Mouse (Mus musculus) natural killer cell, adult 2 months (primary cell): ENCODE results near the gene Ciita.

Experiments
- DNase-seq, 2 experiments: peaks; one replicate each; pipeline ENCODE4 v3.0.0; 2022; ENCODE audit warnings: low spot score in 2 of 2

Ciita gene

DNA sequence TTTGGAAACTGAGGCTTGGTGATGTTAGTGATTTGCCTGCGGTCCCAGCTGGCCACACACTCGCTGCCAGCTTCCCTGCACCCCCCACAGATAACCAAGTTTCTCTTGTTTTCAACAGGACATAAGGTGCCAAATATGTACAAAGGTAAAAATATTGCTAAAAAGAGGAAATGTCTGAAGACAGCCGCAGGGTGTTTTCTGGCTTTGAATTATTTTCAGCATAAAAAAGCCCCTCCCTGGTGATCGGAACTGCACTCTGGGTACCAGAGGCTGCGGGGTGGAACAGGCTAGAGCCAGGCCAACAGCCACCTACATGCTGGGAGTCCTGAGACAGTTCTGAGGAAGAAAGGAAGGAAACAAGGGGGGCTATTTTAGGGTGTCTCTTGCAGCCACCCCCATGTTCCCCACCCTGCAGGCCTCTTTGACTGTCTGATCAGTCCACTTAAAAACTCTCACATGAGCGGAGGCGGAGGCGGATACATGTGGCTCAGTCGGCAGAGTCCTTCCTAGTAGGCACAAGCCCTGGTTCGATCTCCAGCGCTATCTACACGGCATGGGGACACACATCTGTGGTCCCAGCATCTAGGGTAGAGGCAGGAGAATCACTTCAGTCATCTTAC lies 36.2 kb downstream of the Ciita start:
- peak in 1 of 2 experiments; percentile 79 for DNase-seq

DNA sequence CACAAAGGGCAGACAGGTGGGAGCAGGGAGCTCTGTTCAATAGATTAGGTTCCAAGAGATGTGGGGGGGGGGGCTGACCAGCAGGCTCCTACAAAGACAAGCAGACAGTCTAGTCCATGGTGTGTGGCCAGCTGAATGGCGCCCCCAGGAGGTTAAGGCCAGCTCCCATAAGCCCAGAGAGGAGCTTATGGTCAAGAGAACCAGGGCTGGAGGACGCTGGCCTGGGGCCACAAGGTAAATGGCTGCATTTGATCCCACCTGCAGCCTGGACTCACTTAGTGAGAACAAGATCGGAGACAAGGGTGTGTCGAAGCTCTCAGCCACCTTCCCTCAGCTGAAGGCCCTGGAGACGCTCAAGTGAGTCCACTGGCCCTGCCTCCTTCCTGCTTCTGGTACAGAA lies 38.2 kb downstream of the Ciita start:
- DNase-seq: no peak

DNA sequence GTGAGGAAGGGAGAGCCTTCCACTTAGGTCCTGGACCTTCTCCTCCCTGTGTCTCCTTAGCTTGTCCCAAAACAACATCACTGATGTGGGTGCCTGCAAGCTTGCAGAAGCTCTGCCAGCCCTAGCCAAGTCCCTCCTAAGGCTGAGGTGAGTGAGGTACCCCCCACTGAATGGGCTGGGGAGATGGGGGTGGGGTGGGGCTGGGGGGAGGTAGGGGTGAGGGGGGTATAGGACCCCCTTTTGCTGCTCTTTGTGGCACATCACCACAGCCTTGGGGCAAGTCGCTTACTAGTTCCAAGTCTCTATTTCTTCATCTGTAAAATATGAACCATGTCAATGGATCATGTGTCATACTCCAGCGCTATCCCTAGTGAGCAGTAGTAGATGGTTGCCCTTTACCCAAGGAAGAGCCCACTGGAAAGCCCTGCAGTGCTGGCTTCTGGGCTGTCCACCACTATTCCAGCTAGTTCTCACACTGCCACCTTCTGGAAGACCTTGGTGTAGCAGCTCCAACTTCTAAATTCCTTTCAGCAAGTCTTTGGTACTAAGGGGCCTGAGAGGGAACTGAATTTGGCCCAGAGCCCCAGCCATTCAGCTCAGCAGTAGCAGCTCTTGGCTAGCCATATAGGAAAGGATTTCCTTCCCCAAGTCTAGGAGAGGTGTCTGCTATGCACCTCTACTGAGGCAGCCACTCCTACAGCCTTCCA lies 41.2 kb downstream of the Ciita start:
- peak; percentile 27 to 70 for DNase-seq

DNA sequence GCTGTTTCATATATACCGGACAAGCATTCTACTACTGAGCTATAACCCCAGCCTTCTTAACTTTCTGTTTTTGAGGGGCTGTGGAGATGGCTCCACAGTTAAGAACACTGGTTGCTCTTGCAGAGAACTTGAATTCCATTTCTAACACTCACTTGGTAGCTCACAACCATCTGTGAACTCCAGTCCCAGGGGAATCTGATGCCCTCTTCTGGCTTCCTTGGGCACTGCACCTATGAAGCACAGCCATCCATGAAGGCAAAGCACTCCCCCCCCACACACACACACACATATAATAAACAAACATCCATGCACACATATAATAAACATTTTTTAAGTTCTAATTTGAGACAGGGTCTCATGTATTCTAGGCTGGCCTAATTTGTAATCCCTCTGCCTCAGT lies 43.0 kb downstream of the Ciita start:
- DNase-seq: peak; percentile 38 to 84

DNA sequence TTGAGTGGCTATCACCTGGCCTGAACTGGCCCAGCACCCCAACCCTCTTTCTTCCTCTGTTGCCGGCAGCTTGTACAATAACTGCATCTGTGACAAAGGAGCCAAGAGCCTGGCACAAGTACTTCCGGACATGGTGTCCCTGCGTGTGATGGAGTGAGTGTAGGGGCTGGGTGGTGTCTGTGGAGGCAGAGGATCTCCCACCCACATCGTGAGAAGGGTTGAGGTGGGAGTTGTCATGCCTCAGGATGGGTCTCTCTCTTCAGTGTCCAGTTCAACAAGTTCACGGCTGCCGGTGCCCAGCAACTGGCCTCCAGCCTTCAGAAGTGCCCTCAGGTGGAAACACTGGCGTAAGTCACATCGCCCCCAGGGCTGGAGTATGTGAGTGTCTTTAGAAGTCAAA lies 43.8 kb downstream of the Ciita start:
- DNase-seq: no peak

DNA sequence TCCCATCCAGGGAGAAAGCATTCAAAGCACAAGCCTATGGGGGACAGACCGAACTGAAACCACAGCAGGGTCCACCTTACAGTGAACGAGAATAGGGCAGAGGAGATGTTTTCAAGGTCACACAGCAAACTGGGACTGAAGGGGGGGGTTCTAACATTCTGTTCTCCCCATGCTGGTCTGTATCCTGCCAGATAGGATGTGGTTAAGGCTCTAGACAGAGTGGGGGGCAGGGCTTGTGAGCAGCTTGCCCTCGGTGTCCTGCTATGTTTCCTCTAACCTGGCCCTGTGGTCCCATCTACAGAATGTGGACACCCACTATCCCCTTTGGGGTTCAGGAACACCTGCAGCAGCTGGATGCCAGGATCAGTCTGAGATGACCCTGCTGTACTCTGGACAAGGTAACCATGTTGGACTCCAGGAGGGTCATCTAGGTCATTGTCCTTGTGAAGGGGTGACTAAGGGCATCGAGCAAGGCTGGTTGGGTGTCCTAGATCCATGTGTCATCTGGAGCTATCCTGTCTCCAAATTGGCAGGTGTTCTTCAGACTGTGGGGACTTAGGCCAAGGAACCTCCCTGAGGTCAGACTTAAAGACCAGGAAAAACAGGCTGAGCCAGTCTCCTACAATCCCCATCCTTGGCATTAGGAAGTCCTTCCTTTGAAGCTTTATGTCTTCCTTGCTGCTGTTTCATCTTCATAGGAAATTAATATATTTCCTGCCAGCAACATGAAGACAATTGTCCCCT lies 45.2 kb downstream of the Ciita start:
- peak in 1 of 2 experiments; percentile 26 for DNase-seq

DNA sequence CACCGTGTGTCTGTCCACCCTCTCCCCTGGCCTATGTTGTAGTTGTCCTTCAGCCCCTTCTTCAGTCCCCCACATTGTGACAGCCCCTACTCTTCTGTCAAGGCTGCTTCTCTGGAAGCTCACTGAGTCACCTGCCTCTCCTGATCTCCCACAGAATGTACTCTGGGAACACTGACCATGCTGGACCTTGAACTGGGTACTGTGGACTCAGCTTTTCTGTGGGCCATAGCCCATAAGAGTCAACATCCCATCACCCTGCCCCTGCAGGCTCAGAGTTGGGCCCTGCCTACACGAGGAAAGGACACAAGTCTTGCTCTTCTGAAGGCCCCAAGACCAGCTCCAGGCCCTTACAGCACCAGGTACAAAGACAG lies 45.7 kb downstream of the Ciita start:
- no peak for DNase-seq

DNA sequence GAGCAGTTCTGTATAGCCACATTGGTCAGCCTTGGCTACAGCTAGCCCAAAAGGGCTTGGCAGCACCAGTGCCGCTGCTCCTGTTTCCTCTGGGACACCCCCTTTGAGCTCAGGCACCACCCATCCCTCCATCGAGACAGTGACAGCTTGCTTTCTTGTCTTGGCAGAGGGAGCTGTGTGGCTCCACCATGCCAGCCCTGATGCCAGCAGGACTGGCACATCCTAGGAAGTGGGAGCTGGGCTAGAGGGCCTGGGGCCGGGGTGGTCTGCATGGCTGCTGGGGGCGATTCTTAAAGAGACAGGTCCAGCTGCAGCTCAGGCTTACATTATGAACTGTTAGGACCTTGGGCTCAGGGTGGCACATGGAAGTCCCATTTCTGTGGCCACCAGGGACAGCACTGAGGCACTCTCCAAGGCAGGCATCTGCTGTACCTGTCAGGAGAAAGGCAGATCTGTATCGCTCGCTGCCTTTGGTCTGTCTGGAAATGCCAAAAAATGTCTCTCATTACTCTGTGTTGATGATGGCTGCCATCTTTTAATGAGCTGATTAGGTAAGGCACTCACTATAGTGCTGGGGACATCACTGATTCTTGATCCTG lies 47.3 kb downstream of the Ciita start:
- no peak for DNase-seq

DNA sequence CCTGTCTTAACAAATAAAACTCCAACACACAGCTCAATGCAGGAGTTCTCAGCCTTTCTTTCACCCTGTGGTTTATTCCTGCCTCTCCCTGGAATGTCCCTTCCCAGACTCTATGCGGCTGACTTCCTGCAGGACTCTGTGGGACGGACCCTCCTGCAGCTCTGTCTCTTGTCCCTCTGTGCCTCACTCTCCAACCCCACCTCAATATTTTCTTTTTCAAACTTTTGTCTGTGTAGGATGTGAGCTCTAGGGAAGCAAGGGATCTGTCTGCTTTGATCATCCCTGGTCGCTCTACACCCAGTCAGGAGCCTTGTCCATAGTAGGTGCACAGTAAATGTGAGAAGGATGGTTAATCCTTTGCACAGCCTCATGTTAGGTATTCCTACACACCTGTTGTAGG lies 48.5 kb downstream of the Ciita start:
- DNase-seq: no peak

DNA sequence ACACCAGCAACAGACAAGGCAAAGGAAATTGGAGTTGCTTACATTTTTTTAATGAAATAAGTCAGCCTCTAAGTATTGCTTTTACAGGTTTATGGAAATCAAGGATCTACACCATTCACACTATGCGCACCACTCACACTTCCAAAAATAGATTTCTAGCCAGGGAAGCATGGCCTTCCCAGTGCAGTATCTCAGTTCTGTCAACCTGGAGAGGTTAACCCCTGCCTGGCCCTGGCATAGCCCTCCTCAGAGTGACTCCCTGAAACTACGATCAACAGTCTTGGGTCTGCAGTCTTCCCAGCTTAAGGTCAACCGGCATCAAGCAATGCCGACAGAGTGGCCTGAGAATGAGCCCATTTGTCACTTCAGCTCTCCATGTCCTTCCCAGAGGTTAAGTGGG lies 50.3 kb downstream of the Ciita start:
- DNase-seq: no peak

DNA sequence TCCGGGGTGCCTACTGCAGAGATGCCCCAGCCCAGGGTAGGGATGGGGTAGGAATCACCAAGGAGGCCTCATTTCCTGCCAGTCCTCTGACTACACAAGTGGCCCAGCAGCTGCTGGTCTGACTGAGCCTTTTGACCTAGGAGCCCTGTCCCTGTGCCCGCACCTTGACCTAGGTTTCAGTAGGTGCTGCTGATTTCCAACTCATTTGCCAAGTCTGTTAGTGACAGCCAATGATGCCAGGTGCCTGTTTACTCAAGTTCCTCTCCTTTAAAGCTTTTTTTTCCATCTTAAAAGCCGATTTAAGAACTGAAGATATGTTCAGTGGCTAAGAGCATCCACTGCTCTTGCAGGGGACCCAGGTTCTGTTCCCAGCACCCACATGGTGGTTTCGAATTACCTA lies 53.9 kb downstream of the Ciita start:
- DNase-seq: no peak

DNA sequence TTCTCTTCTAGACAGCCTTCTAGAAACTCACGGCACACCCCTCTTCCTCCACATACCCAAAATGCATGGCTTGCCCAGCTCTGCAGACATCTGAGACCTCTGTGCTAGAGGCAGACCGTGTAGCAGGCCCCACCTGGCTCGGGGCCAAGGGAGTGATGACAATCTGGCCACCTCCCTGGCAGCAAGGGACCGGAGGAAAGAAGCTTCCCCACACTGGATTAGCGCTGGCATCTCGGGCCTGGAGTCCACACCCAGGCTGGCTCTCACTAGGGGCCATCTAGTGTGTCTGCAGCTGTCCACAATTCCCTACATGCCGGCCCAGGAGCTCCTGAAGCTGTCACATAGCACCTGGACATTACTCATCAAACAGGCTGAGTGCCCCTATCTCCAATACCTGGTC lies 54.7 kb downstream of the Ciita start:
- DNase-seq: no peak

DNA sequence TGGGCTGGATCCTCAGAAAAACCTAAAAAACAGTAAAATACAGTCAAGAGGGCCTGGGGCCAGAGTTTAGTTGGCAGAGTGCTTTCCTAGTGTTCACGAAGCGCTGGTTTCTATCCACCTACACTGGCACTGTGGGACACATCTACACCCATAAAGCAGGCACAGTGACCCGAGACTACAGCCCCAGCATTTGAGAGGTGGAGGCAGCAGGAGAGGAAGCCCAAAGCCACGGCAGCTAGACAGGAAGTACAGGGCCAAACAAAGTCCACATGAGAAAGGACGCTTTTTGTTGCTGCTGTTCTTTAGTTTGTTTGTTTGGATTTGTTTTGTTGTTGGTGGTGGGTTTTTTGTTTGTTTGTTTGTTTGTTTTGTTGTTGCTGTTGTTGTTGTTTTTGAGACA lies 56.5 kb downstream of the Ciita start:
- peak in 1 of 2 experiments; percentile 28 for DNase-seq

DNA sequence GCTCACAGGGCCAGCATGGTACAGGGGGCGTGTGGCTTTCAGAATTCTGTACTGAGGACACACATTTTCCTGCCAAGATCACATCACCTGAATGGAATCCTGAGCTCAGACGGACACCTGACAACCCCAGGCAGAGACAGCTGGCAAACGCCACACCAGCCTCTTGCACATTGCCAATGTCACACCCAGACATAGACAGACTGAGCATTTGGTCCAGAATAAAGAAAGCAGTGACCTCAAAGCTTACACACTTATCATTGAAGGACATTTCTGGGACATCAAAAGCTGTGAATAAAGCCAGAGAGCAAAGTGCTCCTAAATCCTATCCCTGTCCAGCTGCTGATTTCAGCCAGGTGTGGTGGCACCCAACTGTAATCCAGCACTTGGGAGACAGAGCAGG lies 57.1 kb downstream of the Ciita start:
- DNase-seq: no peak

DNA sequence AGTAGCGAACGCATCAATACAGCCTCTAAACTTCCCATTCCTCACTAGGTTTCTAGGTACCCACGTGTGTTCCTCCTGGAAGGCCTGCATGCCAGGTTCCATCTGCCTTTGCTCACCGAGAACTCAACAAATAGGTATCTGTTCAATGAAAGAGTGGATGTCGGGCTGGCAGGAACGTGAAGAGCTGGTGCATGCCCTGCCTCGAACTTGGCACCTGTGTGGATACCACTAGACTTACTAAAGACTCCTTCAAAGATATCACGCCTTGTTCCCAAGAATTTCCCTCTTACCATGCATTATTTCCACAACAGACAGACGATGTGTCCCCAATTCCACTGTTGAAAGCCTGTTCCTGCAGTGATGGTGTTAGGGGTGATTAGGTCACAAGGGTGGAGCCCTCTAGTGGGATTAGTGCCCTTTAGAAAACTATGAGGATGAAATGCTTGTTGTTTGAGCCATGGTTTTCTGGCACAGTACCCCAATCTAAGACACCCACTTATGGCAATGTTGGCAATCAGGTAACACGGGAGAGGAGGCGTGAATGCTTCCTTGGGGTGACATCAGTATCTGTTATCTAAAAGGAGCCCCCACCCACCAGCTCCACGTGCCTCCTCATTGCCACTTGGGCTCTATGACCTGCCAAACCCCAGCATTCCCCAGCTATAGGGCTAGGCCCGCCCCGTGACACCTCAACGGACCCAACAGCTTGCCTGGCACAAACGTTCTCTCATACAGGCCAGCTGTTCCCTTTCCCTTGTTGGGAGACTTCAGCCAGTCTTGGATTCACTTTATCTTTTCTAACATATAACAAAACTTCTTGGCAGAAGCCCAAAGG lies 61.1 kb downstream of the Ciita start:
- no peak for DNase-seq

DNA sequence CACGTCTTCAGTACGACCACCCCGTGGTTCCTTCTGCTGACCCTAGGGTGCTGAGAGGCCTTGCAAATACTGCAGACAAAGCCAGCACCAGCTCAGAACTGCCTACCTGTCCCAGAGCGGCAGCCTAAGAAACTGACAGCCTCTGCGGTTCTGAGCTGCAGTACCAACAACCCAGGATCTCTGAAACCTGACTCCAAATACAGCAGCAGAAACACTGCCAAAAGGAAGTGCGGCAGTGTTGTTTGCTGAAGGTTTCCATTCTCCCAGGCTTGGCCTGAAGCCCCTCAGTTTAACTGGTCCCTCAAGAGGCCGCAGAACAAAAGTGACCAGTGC lies 61.7 kb downstream of the Ciita start:
- no peak for DNase-seq

DNA sequence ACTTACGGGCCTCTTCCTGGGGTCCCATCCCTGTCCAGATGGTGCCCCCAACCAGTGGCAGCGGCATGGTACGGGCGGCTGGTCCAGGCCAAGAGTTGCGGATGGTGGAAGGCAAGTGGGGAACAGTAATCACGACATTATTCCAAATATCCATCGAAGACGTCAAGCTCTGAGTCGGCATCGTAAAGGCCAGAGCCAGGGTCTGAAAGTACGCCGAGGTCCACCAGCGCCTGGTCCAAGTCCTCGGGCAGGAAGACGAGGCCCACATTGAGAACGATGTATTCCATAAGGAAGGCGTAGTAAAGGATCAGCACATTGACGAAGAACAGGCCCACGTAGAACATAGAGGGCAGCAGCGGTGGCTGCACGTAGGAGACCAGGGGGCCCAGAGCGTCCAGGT lies 62.4 kb downstream of the Ciita start:
- no peak for DNase-seq

DNA sequence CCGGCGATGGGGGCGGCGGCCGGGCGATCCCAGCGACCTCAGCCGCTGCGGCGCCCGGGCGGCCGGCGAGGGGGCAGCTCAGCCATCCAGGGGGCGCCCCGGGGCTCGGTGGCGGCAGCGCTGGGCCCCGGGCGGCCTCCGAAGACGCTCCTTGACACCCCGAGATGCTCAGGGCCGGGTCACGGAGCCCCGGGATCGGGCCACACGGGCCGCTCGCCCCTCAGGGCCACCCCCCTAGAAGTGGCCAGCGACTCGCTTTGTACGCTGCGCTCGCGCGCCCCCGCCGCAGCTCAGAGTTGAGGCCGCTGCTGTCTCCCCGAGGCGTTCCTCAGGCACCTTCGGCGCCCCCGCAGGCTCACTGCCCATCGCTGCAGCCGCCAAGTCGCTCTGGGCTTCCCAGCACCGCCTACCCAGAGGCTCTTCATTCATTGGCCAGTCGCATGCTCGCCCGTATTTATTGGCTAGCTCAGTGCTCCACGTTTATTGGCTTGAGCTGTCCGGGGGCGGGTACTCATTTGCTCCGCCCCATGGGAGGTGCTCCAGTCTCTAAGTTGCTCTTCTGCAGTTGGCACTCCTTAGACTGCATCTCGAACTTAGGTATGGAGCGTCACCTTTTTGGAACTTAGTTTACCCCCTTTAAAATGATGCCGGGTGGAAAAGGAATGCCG lies 63.0 kb downstream of the Ciita start, which contains the start of gene Dexi:
Dexi (minus strand) TSS at position 357 of the 668 bp plus-strand sequence.
- DNase-seq: peak; percentile 91 to 93

DNA sequence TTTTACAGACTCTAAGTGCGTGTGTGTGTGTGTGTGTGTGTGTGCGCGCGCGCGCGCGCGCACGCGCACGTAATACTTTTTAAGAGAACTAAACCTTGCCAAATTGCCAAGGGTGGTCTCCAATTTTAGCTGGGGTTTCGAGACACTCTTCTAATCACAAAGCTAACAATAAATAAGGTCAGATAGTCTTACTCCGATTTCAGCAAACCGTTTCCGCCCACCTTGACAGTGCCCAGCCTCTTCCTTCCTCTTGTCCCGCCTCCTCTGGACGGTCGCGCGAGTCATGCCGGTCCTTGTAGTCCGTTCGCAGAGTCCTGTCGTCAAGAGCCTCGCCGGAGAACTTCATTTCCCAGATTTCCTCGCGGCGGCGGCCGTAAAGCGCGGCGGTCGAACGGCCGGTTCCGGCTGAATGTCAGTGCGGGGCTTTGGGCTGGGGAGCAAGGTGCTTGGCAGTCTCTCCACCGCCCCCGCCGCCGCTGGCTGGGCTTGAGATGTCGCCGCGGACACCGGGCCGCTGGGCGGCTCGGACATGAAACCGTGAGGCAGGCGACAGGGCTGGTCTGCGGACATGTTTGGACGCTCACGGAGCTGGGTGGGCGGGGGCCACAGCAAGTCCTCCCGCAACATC lies 65.2 kb downstream of the Ciita start, which contains the start of gene Clec16a:
Clec16a (plus strand) TSS at position 345 of the 628 bp plus-strand sequence.
- DNase-seq: peak; percentile 93 to 94

DNA sequence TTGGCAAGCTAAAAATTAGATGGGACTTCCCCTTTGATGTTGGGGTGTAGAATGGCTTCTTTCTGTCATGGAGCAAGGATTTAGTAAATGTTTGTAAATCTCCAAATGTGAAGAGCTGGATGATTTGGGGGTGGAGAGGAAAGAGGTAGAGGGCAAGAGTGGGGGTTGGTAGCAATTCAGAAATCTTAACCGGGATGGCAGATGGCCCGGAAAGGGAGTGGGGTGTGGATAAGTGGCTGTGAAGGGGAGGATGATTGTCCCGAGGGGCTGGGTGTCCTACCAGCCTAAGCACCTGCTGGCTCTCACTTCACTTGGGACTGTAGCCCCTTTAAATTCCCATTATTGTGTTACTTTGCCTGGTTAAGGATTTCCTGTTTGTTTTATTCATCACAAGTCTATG lies 67.0 kb downstream of the Ciita start:
- DNase-seq: no peak

DNA sequence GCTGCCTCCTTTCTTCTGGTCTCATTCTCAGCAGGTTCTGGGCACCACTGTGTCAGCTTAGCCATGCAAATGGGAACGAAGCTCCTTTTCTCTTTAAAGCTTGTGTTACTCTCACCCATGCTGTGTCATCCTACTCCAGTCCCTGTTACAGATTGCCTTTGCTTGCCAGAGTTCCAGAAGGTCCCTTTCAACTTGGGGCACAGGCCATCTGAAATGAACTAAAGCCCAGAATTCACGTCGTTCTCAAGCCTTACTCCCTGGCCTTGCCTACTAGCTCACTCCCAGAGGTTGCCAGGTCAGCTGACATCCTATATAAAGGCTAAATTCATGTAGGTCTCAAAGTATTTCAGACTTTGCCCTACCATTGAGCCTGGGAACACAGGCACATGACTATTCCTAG lies 69.1 kb downstream of the Ciita start:
- DNase-seq: no peak
